Mouse (Mus musculus): ENCODE measurements at regions not wholly inside any gene's neighbourhood (a gene's known extent, or its start where the extent isn't known, plus 50 kb on each side); places are given as distances from the start of the nearest gene placed in this dataset.

DNA sequence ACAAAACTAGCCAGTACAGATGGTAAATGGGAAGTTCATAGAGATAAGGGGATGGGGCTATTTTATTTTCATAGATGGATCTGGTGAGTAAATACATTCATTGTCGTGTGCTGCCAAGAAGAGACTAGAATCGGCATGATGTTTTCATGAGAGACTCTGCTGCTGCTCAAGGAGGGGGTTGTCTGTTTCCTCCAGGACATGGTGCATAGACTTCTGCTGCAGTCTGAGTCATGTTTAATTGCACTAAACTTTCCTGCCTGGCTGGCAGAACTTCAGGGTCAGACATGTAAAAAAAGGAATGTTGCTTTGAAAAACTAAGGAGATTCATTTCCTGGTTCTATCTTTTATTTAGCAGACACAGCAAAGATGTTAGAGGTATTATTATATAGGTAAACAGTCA is 100.9 kb upstream of the B430305J03Rik start:
- no peak for DNase-seq

GRCm38 (mm10) chr3:61460076-61460475 is 94.3 kb upstream of the B430305J03Rik start:
- no peak for DNase-seq

DNA sequence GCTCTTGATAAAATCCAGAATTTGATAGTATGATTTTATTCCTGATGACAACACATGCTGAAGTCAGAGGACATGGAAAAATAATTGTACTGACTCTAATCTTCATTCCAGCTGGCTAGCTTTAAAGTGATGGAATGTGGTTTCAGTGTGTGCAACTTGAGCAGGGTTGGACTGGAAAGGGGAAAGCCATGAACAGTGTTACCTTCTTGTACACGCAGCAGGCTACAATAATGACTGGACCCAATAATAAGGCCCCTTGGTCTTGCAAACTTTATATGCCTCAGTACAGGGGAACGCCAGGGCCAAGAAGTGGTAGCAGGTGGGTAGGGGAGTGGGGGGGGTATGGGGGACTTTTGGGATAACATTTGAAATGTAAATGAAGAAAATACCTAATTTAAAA is 90.8 kb upstream of the B430305J03Rik start:
- no peak for DNase-seq

GRCm38 (mm10) chr3:61442000-61442739 is 76.4 kb upstream of the B430305J03Rik start:
- no peak for DNase-seq

GRCm38 (mm10) chr3:61441445-61441844 is 75.7 kb upstream of the B430305J03Rik start:
- DNase-seq = no peak

- DNase-seq = no peak
Measured at GRCm38 (mm10) chr3:61428713-61429112, 63.0 kb upstream of the B430305J03Rik start.

GRCm38 (mm10) chr3:61423945-61424344 is 58.2 kb upstream of the B430305J03Rik start:
- no peak for DNase-seq

GRCm38 (mm10) chr3:61419706-61420105 is 54.0 kb upstream of the B430305J03Rik start:
- no peak for DNase-seq

DNA sequence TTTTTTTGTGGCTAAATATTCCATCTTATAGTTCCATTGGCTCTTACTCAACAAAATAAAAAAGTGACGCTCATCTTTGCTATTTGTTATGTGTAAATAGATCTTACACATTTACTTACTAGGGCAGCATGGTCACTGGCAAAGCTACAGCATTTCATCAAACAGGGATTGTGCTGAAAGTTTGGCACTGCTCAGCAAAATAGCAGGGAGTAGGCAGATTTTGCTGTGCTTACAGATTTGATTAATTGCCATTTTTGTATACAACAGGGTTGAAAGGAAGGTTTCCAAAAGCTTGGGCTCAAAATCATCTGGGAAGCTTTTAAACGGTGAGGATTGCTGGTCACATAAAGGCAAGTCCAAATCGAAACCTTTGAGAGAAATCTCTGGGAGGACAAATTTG is 52.3 kb upstream of the B430305J03Rik start:
- DNase-seq = no peak

Data from spleen, adult 18-20 months (tissue).